Mouse (Mus musculus): Measurements from ENCODE around the gene Pspc1. TPM values are rescaled to one million over a fixed set of nuclear protein-coding genes. Genes with fewer than 3 reads are reported as not detected.
"Not testable (repeated sequence)": the region's sequence is repeated elsewhere in the genome, so short reads cannot be mapped to it uniquely, and the experiment has no call there.

The Pspc1 gene
- polyA plus RNA-seq (2015; fragmentation: Nextera tagmentation; extraction: Ambion mirVana): 36.1 and 39.7 TPM in 2 replicates

- under 1% methylated on average over 36 of the region's 36 CpGs for WGBS
- H3K4me2 ChIP-seq: peak within 1 kb of the TSS; percentile 79
- H3K4me3 ChIP-seq (replicated peaks): peak within 1 kb of the TSS; percentile 98
- peaks cover 29% of the 10 kb centered on the region for H3K4me1 ChIP-seq
- peak within 1 kb of the TSS; percentile 95 for H3K9ac ChIP-seq
- peak within 1 kb of the TSS; percentile 96 for H3K27ac ChIP-seq
- H3K27me3 ChIP-seq: no peaks in the 10 kb centered on the region
- H3K9me3 ChIP-seq (replicated peaks): no peaks in the 10 kb centered on the region
- H3K36me3 ChIP-seq: peaks cover 6% of the 10 kb centered on the region; the same call in 1 of the 2 replicates
- peak; percentile 98 for ATAC-seq (replicated peaks; ENCODE audit: low FRiP score)
Measured at GRCm38 (mm10) chr14:56778200-56778932, at the start of gene Pspc1. TSS of gene Pspc1 (minus strand) at chr14:56778316.

DNA sequence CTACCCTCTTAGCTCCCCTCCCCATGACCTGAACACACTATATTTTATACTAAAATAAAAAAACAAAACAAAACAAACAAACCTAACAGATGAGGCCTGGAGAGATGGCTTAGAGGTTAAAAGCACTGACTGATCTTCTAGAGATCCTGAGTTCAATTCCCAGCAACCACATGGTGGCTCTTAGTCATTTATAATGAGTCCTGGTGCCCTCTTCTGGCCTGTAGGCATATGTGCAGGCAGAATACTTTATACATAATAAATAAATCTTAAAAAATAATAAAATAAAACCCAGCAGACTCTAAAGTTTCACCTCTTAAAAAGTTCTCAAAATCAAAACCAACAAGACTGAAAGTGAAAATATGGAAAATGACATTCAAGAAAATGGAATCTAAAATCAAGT, 46.4 kb upstream of the Pspc1 start:
- Histone ChIP-seq H3K9ac (no peak overlapping the region), H3K4me1 (no peaks in the 10 kb centered on the region), H3K27ac (no peak overlapping the region), H3K4me2 (no peak overlapping the region), H3K36me3 (no peaks in the 10 kb centered on the region), H3K27me3 (no peaks in the 10 kb centered on the region), H3K9me3 (replicated peaks) (no peaks in the 10 kb centered on the region), H3K4me3 (replicated peaks) (no peak overlapping the region)
- ATAC-seq (replicated peaks; ENCODE audit: low FRiP score): no peak

DNA sequence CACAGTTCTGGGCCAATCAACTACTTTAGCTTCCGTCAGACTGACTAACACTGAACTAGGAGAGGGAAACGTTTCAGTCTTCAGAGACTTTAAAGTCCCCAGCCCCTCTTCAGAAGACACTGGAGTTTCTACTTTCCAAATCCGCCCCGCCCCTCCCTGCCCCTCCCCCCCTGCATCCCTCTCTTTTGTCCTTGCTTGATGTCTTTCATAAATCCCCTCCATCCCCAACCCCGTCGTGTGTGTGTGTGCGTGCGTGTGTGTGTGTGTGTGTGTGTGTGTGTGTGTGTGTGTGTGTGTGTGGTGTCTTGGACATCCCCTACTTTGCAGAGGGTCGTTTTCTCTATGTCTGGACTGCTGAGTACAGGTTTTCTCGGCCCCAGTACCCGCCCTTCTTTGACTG, 39.5 kb upstream of the Pspc1 start:
- H3K4me1 ChIP-seq: peaks cover 9% of the 10 kb centered on the region; the same call in 1 of the 2 replicates
- WGBS: 8% methylated on average over 11 of the region's 11 CpGs
- no peaks in the 10 kb centered on the region for H3K36me3 ChIP-seq
- no peak overlapping the region for H3K27ac ChIP-seq
- no peak overlapping the region for H3K9ac ChIP-seq
- no peaks in the 10 kb centered on the region for H3K27me3 ChIP-seq
- ATAC-seq (replicated peaks; ENCODE audit: low FRiP score): no peak
- no peaks in the 10 kb centered on the region for H3K9me3 ChIP-seq (replicated peaks)
- 0 out of 2 replicates have a peak overlapping the region, but pooled peaks have one; percentile 19 for H3K4me2 ChIP-seq
- no peak overlapping the region for H3K4me3 ChIP-seq (replicated peaks)

DNA sequence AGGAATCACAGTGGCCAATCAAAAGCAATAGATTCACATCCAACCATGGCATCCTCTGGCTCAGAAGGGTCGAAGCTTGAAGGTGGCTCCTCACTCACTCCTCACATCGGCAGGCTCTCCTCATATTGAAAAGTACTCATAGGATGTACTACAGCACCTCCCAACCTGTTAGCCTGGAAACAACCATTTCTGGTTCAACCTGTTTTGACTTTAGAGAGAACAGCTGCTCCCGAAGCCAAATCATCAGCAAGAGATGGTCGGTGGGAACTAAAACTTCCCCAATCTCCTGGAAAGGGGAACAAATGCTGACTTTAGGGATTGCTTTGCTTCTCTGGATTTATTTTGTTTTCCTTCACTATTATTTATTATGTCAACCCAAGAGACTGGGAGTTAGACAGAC, 39.0 kb upstream of the Pspc1 start:
- H3K36me3 ChIP-seq: no peaks in the 10 kb centered on the region
- ATAC-seq (replicated peaks; ENCODE audit: low FRiP score): no peak
- H3K4me1 ChIP-seq: peaks cover 9% of the 10 kb centered on the region; the same call in 1 of the 2 replicates
- WGBS: 67% methylated on average over 4 of the region's 4 CpGs
- no peaks in the 10 kb centered on the region for H3K9me3 ChIP-seq (replicated peaks)
- H3K4me2 ChIP-seq: no peak overlapping the region
- H3K27ac ChIP-seq: no peak overlapping the region
- no peaks in the 10 kb centered on the region for H3K27me3 ChIP-seq
- H3K9ac ChIP-seq: no peak overlapping the region
- no peak overlapping the region for H3K4me3 ChIP-seq (replicated peaks)

- ATAC-seq (replicated peaks; ENCODE audit: low FRiP score): no peak
- Histone ChIP-seq H3K4me2 (no peak overlapping the region), H3K9ac (no peak overlapping the region), H3K9me3 (replicated peaks) (no peaks in the 10 kb centered on the region), H3K4me1 (peaks cover 9% of the 10 kb centered on the region; the same call in 1 of the 2 replicates), H3K36me3 (no peaks in the 10 kb centered on the region), H3K27me3 (no peaks in the 10 kb centered on the region), H3K4me3 (replicated peaks) (no peak overlapping the region), H3K27ac (no peak overlapping the region)
- 90% methylated on average over 4 of the region's 4 CpGs for WGBS
Measured at GRCm38 (mm10) chr14:56816541-56816940, 38.4 kb upstream of the Pspc1 start.

- Histone ChIP-seq H3K36me3 (peaks cover 13% of the 10 kb centered on the region), H3K27me3 (no peaks in the 10 kb centered on the region), H3K4me1 (peaks cover 24% of the 10 kb centered on the region; the same call in 1 of the 2 replicates), H3K4me3 (replicated peaks) (peak overlapping the region; percentile 66), H3K4me2 (peak overlapping the region; percentile 73), H3K9ac (peak overlapping the region; percentile 69), H3K27ac (peak overlapping the region; percentile 98), H3K9me3 (replicated peaks) (no peaks in the 10 kb centered on the region)
- WGBS: under 1% methylated on average over 35 of the region's 35 CpGs
- ATAC-seq (replicated peaks; ENCODE audit: low FRiP score): peak; percentile 67
Measured at GRCm38 (mm10) chr14:56812520-56813036, 34.5 kb upstream of the Pspc1 start.

- peaks cover 24% of the 10 kb centered on the region; the same call in 1 of the 2 replicates for H3K4me1 ChIP-seq
- peak within 1 kb of the TSS; percentile 71 for H3K4me3 ChIP-seq (replicated peaks)
- not testable (repeated sequence) for H3K9me3 ChIP-seq (replicated peaks); H3K27me3 ChIP-seq
- H3K27ac ChIP-seq: peak within 1 kb of the TSS; percentile 98
- H3K36me3 ChIP-seq: peaks cover 16% of the 10 kb centered on the region
- H3K4me2 ChIP-seq: peak within 1 kb of the TSS; percentile 73
- under 1% methylated on average over 37 of the region's 72 CpGs for WGBS
- H3K9ac ChIP-seq: peak within 1 kb of the TSS; percentile 75
- ATAC-seq (replicated peaks; ENCODE audit: low FRiP score): peak; percentile 98
Measured at GRCm38 (mm10) chr14:56811701-56812339, 33.7 kb upstream of the Pspc1 start, which contains the start of gene Zmym5. TSS of gene Zmym5 (minus strand) at chr14:56811716.

- 1% methylated on average over 19 of the region's 86 CpGs for WGBS
- H3K27me3 ChIP-seq; H3K9me3 ChIP-seq (replicated peaks); ATAC-seq (replicated peaks; ENCODE audit: low FRiP score): not testable (repeated sequence)
- peak overlapping the region; percentile 94 for H3K27ac ChIP-seq
- H3K4me2 ChIP-seq: peak overlapping the region; percentile 59
- peak overlapping the region; percentile 71 for H3K4me3 ChIP-seq (replicated peaks)
- H3K36me3 ChIP-seq: peaks cover 21% of the 10 kb centered on the region
- peak overlapping the region; percentile 75 for H3K9ac ChIP-seq
- H3K4me1 ChIP-seq: peaks cover 24% of the 10 kb centered on the region; the same call in 1 of the 2 replicates
Measured at GRCm38 (mm10) chr14:56810781-56811690, 32.9 kb upstream of the Pspc1 start.

- Histone ChIP-seq H3K4me2 (no peak overlapping the region), H3K4me3 (replicated peaks) (no peak overlapping the region), H3K4me1 (no peaks in the 10 kb centered on the region), H3K36me3 (peaks cover 68% of the 10 kb centered on the region), H3K27ac (no peak overlapping the region), H3K9ac (no peak overlapping the region), H3K9me3 (replicated peaks) (no peaks in the 10 kb centered on the region), H3K27me3 (no peaks in the 10 kb centered on the region)
- 53% methylated on average over 2 of the region's 2 CpGs for WGBS
- no peak for ATAC-seq (replicated peaks; ENCODE audit: low FRiP score)
Measured at GRCm38 (mm10) chr14:56793243-56793642, 15.1 kb upstream of the Pspc1 start.

DNA sequence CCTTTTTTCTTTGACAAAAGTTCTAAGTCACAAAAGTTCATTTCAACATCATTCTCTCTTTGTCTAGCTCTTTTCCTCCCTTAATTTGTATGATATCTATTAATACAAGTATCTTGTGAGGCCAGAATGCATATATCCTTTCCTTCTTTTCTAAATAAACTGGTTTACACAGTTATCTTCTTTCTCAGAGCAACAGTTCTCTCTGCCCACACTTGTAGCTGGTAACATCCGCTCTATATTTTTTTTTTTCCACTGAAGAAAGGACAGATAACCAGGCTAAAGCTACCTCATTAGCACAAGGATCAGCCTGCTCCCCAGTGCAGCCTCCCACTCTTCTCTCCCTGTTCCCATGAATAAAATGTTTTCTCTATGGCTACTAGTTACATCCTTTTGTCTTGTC, 6.5 kb upstream of the Pspc1 start:
- 94% methylated on average over 1 of the region's 1 CpGs for WGBS
- Histone ChIP-seq H3K27me3 (no peaks in the 10 kb centered on the region), H3K36me3 (no peaks in the 10 kb centered on the region), H3K27ac (no peak overlapping the region), H3K9ac (no peak overlapping the region), H3K9me3 (replicated peaks) (no peaks in the 10 kb centered on the region), H3K4me2 (no peak overlapping the region), H3K4me1 (no peaks in the 10 kb centered on the region), H3K4me3 (replicated peaks) (no peak overlapping the region)
- ATAC-seq (replicated peaks; ENCODE audit: low FRiP score): no peak

DNA sequence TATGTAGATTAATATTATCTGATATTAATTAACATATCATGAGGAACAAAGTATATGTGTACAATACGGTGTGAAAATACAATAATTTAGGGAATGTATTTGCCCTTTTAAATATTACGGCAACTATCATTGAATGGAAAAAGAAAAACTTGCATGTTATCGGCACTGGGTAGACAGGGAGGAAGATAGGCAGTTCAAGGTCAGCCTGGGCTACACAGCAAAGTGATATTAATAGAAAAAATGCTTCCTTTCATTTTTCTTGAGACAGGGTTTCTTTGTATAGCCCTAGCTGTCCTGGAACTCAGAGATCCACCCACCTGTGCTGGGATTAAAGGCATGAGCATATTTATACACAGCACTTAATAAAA, 801 bp upstream of the Pspc1 start:
- H3K4me1 ChIP-seq: peaks cover 25% of the 10 kb centered on the region
- H3K9ac ChIP-seq: peak overlapping the region; percentile 45; the same call in 1 of the 2 replicates
- WGBS: 36% methylated on average over 3 of the region's 3 CpGs
- no peaks in the 10 kb centered on the region for H3K9me3 ChIP-seq (replicated peaks)
- peak overlapping the region; percentile 98 for H3K4me3 ChIP-seq (replicated peaks)
- ATAC-seq (replicated peaks; ENCODE audit: low FRiP score): 0 out of 2 replicates have a peak, but pooled peaks have one; percentile 2
- peaks cover 6% of the 10 kb centered on the region; the same call in 1 of the 2 replicates for H3K36me3 ChIP-seq
- H3K27ac ChIP-seq: peak overlapping the region; percentile 96
- no peaks in the 10 kb centered on the region for H3K27me3 ChIP-seq
- peak overlapping the region; percentile 79 for H3K4me2 ChIP-seq

Measured in kidney, embryonic 15.5 days (tissue).